Mouse (Mus musculus) neural tube, embryonic 14.5 days (tissue): ENCODE data around the gene Sowahc. TPM values are rescaled to one million over a fixed set of nuclear protein-coding genes. Genes with fewer than 3 reads are reported as not detected.

Experiments
- ATAC-seq: fragments of 200-750 bp; cut with Nextera tagmentation; 2 replicates; pipeline ENCODE4 v1.8.0; 2017; ENCODE audit warnings: low read depth, mild to moderate bottlenecking, moderate TSS enrichment, moderate library complexity
- H3K27ac ChIP-seq: fragments of 300-500 bp; sonication (generic); 2 replicates; pipeline ENCODE4 v1.5.1; 2014; ENCODE audit warnings: low read depth, mild to moderate bottlenecking, control low read depth, low read length, moderate library complexity, mixed read lengths
- H3K27me3 ChIP-seq: fragments of 300-500 bp; sonication (generic); 2 replicates; pipeline ENCODE4 v1.6.1; 2014; ENCODE audit warnings: low read length; ENCODE audit not compliant: control insufficient read depth, insufficient read depth
- H3K36me3 ChIP-seq: fragments of 300-500 bp; sonication (generic); 2 replicates; pipeline ENCODE4 v1.6.1; 2014; ENCODE audit warnings: low read length, mixed read lengths; ENCODE audit not compliant: control insufficient read depth, insufficient read depth
- H3K4me1 ChIP-seq: fragments of 300-500 bp; sonication (generic); 2 replicates; pipeline ENCODE4 v1.6.1; 2014; ENCODE audit warnings: low read length; ENCODE audit not compliant: control insufficient read depth, insufficient read depth
- H3K4me2 ChIP-seq: fragments of 300-500 bp; sonication (generic); 2 replicates; pipeline ENCODE4 v1.6.1; 2014; ENCODE audit warnings: mild to moderate bottlenecking, low read depth, low read length, control low read depth
- H3K4me3 ChIP-seq: fragments of 300-500 bp; sonication (generic); 2 replicates; pipeline ENCODE4 v1.5.1; 2014; ENCODE audit warnings: low read depth, low read length, control low read depth, mixed read lengths
- H3K9ac ChIP-seq: fragments of 300-500 bp; sonication (generic); replicated peaks from 2 replicates; pipeline ENCODE4 v1.6.1; 2014; ENCODE audit warnings: low read depth, mild to moderate bottlenecking, control low read depth, low read length, mixed read lengths
- H3K9me3 ChIP-seq: fragments of 300-500 bp; sonication (generic); 2 replicates; pipeline ENCODE4 v1.6.1; 2016; ENCODE audit warnings: low read length; ENCODE audit not compliant: control insufficient read depth
- WGBS: fragments of 180-500 bp; shearing (Covaris S2); extraction: QIAGEN DNeasy Blood & Tissue Kit; methylation state at CpG from one replicate; pipeline ENCODE4 v1.1.7; 2014; 5-methylcytosine and 5-hydroxymethylcytosine counted together
- polyA plus RNA-seq: library from polyadenylated mRNA; unstranded; fragments of >200 nt; fragmentation: Nextera tagmentation; extraction: Ambion mirVana; gene quantifications from 2 replicates; pipeline ENCODE4 v1.2.1, GENCODE M21; 2014

The Sowahc gene
- polyA plus RNA-seq, 1 experiment from 2014 or later = 16.6 TPM

DNA sequence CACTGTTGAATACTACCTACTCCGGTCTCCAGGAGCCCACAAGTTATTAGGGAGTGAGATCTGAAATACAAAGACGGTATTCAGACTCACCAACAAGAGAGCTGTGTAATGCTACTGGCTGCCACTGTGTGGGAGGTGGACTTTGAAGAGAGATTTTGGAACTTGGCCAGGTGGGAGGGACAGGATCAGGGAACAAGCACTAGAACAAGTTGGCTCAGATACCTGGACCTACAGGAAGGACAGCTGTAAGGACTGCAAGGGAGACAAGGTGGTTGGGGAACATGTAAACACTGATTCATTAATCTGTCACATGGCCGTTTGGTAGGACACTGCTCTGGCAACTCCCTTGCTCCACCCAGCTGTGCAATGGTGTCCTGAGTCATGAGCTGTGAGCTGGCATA lies 19.4 kb downstream of the Sowahc start:
- H3K27ac ChIP-seq = no peak overlapping the region
- no peak; the same call in 1 of the 2 replicates for ATAC-seq
- 68% methylated on average over 3 of the region's 3 CpGs for WGBS

GRCm38 (mm10) chr10:59249531-59249930 lies 27.8 kb downstream of the Sowahc start:
- no peak overlapping the region for H3K9ac ChIP-seq
- no peak overlapping the region for H3K4me2 ChIP-seq
- WGBS = 79% methylated on average over 3 of the region's 3 CpGs
- H3K27me3 ChIP-seq = no peaks in the 10 kb centered on the region
- H3K36me3 ChIP-seq = no peaks in the 10 kb centered on the region
- H3K4me3 ChIP-seq = no peak overlapping the region
- ATAC-seq = no peak
- H3K27ac ChIP-seq = no peak overlapping the region
- no peaks in the 10 kb centered on the region for H3K4me1 ChIP-seq
- H3K9me3 ChIP-seq = 0 out of 2 replicates have a peak, but pooled peaks cover 4% of the 10 kb centered on the region

More for the DNA sequence above, 19.4 kb downstream of the Sowahc start:
- Histone ChIP-seq H3K4me2 (no peak overlapping the region), H3K4me1 (no peaks in the 10 kb centered on the region), H3K27me3 (no peaks in the 10 kb centered on the region), H3K9me3 (no peaks in the 10 kb centered on the region), H3K4me3 (no peak overlapping the region), H3K9ac (no peak overlapping the region), H3K36me3 (no peaks in the 10 kb centered on the region)

DNA sequence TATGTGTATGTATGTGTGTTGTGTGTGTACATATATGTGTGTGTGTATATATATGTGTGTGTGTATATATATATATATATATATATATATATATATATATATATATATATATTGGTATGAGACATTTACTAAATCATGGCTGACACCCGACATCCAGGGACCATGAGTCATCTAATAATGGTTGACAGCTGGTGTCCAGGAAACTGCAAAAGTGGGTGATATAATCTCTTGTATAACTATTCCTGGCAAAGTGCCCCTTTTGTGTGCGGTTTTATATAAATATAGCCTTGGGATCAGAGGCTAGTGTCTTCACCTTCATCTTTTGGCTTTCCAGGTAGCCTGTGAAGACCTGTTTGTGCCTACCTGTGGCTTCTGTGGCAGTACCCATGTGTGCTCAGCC lies 28.9 kb downstream of the Sowahc start:
- H3K27me3 ChIP-seq = no peaks in the 10 kb centered on the region
- no peak overlapping the region for H3K27ac ChIP-seq
- H3K4me1 ChIP-seq = no peaks in the 10 kb centered on the region
- no peak overlapping the region for H3K4me3 ChIP-seq
- H3K9me3 ChIP-seq = 0 out of 2 replicates have a peak, but pooled peaks cover 4% of the 10 kb centered on the region
- 91% methylated on average over 2 of the region's 2 CpGs for WGBS
- no peak for ATAC-seq
- no peak overlapping the region for H3K9ac ChIP-seq
- no peaks in the 10 kb centered on the region for H3K36me3 ChIP-seq
- H3K4me2 ChIP-seq = no peak overlapping the region

DNA sequence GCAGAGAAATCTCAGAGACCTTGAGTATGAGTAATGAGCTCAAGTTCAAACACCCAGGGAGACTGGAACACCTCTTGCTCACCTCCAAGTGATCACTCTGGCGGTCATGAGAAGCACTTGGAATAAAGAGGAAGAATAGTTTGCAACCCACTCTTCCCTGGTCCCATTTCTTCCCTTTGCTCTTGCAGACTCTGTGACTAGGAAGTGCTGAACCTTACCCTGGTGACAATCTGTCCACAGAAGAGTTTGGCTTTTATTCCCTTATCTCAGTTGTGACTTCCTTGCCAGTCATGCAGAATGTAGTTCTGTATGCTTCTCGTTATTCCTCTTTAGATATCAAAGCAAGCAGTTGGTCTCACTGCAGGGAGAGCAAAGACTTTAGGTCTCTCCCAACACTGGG lies 30.2 kb downstream of the Sowahc start:
- Histone ChIP-seq H3K4me3 (no peak overlapping the region), H3K27ac (no peak overlapping the region), H3K27me3 (no peaks in the 10 kb centered on the region), H3K9me3 (no peaks in the 10 kb centered on the region), H3K4me1 (no peaks in the 10 kb centered on the region), H3K9ac (no peak overlapping the region), H3K36me3 (no peaks in the 10 kb centered on the region), H3K4me2 (no peak overlapping the region)
- WGBS = 92% methylated on average over 2 of the region's 2 CpGs
- no peak for ATAC-seq

- Histone ChIP-seq H3K9me3 (no peaks in the 10 kb centered on the region), H3K36me3 (no peaks in the 10 kb centered on the region), H3K27me3 (no peaks in the 10 kb centered on the region), H3K27ac (no peak overlapping the region), H3K9ac (no peak overlapping the region), H3K4me1 (no peaks in the 10 kb centered on the region), H3K4me2 (no peak overlapping the region), H3K4me3 (no peak overlapping the region)
- ATAC-seq = no peak
- WGBS = 79% methylated on average over 8 of the region's 8 CpGs
These were observed 30.6 kb downstream of the Sowahc start for GRCm38 (mm10) chr10:59252396-59252795.

DNA sequence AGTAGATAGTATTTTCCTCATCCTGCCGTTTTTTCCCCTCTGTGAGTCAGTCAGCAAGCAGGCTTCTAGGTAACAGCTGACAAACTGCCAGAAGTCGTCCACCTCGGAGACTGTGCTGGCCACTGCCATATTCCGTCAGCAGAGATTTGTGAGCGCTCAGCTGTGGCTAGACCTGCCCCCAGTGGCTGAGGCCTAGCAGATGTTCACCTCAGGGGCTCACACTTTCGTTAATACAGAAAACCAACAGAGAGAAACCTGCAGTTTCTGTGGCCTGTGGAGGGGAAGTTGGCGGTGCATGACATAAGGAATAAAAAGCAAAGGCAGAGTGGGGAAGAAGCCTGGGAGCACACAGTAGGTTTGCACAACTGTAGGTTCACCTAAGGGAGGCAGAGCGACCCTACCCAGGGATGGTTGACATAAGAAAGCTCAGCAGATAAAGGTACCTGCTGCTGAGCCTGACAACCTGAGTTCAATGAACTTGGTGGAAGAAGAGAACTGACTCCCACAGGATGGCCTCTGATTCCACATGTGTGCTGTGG lies 31.9 kb downstream of the Sowahc start:
- Histone ChIP-seq H3K4me1 (no peaks in the 10 kb centered on the region), H3K27ac (no peak overlapping the region), H3K4me3 (no peak overlapping the region), H3K9ac (no peak overlapping the region), H3K4me2 (no peak overlapping the region), H3K9me3 (no peaks in the 10 kb centered on the region), H3K27me3 (no peaks in the 10 kb centered on the region), H3K36me3 (no peaks in the 10 kb centered on the region)
- ATAC-seq = no peak
- WGBS = 70% methylated on average over 8 of the region's 8 CpGs

GRCm38 (mm10) chr10:59256533-59256932 lies 34.8 kb downstream of the Sowahc start:
- 94% methylated on average over 2 of the region's 2 CpGs for whole genome bisulfite sequencing
- Histone ChIP-seq H3K27ac (no peak overlapping the region), H3K9me3 (no peaks in the 10 kb centered on the region), H3K4me1 (no peaks in the 10 kb centered on the region), H3K9ac (no peak overlapping the region), H3K36me3 (no peaks in the 10 kb centered on the region), H3K4me3 (no peak overlapping the region), H3K4me2 (no peak overlapping the region), H3K27me3 (no peaks in the 10 kb centered on the region)
- no peak for ATAC-seq

DNA sequence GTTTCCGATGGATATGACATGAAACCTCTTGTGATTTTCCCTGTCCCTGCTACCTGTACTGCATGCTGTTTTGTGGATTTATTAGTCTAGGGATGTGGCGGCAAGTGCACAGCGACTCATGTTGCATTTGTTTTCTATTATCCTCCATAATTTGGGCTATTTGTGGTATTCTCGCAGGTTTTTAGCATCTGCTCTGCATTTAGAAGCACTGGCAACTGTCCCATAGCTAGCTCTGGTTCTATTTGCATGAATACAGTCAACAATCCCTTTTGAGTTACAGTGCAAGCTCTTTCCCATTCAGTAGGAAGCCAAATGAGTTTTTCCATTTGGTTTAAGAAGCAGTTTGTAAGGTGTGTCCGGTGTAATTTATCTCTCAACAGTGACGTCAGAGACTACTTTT lies 37.8 kb downstream of the Sowahc start:
- Histone ChIP-seq H3K36me3 (no peaks in the 10 kb centered on the region), H3K27me3 (no peaks in the 10 kb centered on the region), H3K9me3 (no peaks in the 10 kb centered on the region), H3K4me2 (no peak overlapping the region), H3K4me3 (no peak overlapping the region), H3K4me1 (no peaks in the 10 kb centered on the region), H3K9ac (no peak overlapping the region), H3K27ac (no peak overlapping the region)
- WGBS = 77% methylated on average over 6 of the region's 6 CpGs
- no peak for ATAC-seq

DNA sequence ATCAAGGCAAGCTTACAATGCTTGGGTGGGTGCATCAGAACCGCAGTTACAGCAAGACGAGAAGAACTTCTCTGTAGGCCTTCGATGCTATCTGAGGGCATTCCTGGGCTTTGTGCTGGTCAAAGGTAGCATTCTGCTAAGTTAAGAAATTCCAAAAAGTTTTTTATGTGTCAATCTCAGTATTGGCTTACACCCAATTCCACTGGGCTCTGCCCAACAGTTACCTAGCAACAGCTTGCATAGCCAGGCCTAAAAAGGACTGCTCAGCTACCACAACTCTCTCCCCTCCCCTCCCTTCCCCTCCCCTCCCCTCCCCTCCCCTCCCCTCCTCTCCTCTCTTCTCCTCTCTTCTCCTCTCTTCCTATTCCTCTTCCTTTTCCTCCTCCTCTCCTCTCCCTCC lies 39.9 kb downstream of the Sowahc start:
- Histone ChIP-seq H3K27me3 (no peaks in the 10 kb centered on the region), H3K9me3 (no peaks in the 10 kb centered on the region), H3K27ac (no peak overlapping the region), H3K4me2 (no peak overlapping the region), H3K4me1 (no peaks in the 10 kb centered on the region), H3K36me3 (no peaks in the 10 kb centered on the region), H3K9ac (no peak overlapping the region), H3K4me3 (no peak overlapping the region)
- ATAC-seq = no peak
- 40% methylated on average over 3 of the region's 3 CpGs for WGBS
